Mouse (Mus musculus) CD4-positive naive resting alpha-beta T cell, adult 76 days (primary cell): ENCODE data around the gene Slc22a8. TPM values are rescaled to one million over a fixed set of nuclear protein-coding genes. Genes with fewer than 3 reads are reported as not detected.

ENCODE experiments used
- total RNA-seq: library from RNA; stranded (reverse); gene quantifications from one replicate; pipeline ENCODE4 v1.2.4, GENCODE M21; 2023

The Slc22a8 gene
- not detected for total RNA-seq

GRCm38 (mm10) chr19:8590954-8591353, at the start of gene Slc22a8:
Gene Slc22a8, plus strand, starts transcription at chr19:8591254.

GRCm38 (mm10) chr19:8617904-8618303, 26.9 kb downstream of the Slc22a8 start, which contains the start of gene Slc22a6:
Gene Slc22a6, plus strand, starts transcription at chr19:8618039.

Other genes starting within 250 kb of the Slc22a8 start
- gene Slc22a30, start 186.1 kb upstream of the Slc22a8 start, total RNA-seq, result not detected
- gene Slc22a6, start 26.8 kb downstream of the Slc22a8 start, total RNA-seq, result not detected
- gene Chrm1, start 72.5 kb downstream of the Slc22a8 start, total RNA-seq, result not detected
- gene Slc3a2, start 132.1 kb downstream of the Slc22a8 start, total RNA-seq, result 200 TPM
- 89.2 TPM for gene Wdr74, start 144.6 kb downstream of the Slc22a8 start, total RNA-seq
- 2.3 TPM for gene 1700092M07Rik, start 149.5 kb downstream of the Slc22a8 start, total RNA-seq
- gene Stx5a, start 150.2 kb downstream of the Slc22a8 start, total RNA-seq, result 265 TPM
- gene Nxf1, start 165.8 kb downstream of the Slc22a8 start, total RNA-seq, result 559 TPM
- gene Tmem223, start 179.7 kb downstream of the Slc22a8 start, total RNA-seq, result 30.8 TPM
- 61.1 TPM for gene Tmem179b, start 183.2 kb downstream of the Slc22a8 start, total RNA-seq
- gene Taf6l, start 195.2 kb downstream of the Slc22a8 start, total RNA-seq, result 9.8 TPM
- gene Polr2g, start 207.3 kb downstream of the Slc22a8 start, total RNA-seq, result 50.4 TPM
- 0.26 TPM for gene Zbtb3, start 211.3 kb downstream of the Slc22a8 start, total RNA-seq
- 21.2 TPM for gene Ttc9c, start 228.1 kb downstream of the Slc22a8 start, total RNA-seq
- 101 TPM for gene Hnrnpul2, start 228.8 kb downstream of the Slc22a8 start, total RNA-seq
- gene AC129217.1, start 238.5 kb downstream of the Slc22a8 start, total RNA-seq, result 16.0 TPM
- gene Bscl2, start 246.2 kb downstream of the Slc22a8 start, total RNA-seq, result 37.6 TPM
- not detected for gene Gng3, start 247.9 kb downstream of the Slc22a8 start, total RNA-seq